ENCODE assay signal across 8 mouse cellular contexts in the genomic region with DNA sequence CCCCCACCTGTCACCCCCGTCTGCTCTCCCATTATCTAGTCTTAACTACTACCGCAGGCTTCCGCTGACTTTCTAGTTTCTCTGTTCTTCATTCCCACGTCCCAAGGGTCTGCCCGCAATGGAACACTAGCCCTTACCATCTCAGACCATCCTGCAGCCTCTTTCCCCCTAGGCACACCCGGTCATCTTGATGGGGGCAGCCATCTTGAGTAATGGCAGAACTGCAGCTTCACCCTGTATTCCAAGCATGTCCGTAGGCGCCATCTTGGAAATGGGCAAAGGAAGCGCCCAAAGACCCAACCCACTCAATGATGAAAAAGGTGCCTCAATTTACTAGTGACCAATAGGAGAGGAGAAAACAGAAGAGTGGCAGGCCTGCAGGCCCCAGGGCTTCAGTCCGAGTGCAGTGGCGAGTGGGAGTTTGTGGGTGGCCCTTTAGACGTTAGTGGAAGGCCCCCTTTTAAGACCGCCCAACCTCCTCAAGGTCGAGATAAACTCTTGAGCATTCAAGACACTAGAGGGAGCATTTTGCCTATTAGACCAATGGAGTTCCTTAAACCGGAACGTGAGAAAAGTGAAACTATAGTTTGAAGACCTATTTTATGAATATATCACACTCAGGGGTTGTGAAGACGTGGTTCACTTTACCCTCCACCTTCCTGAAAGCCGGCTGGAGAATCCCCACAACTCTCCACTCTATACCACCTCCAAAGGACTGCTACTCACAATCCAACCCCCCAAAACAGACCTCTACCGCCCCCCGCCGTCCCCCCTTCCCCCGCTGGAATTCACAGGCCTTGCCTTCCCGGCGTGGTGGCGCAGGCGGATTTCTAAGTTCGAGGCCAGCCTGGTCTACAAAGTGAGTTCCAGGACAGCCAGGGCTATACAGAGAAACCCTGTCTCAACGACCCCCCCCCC. TPM values are rescaled to one million over a fixed set of nuclear protein-coding genes. Genes with fewer than 3 reads are reported as not detected.
DNase-seq lines count a peak whose midpoint lies in the region; ATAC-seq lines count a peak whose summit lies in the region.

Gene Tomm40l (minus strand): TSS at position 277 of the 918 bp plus-strand sequence.

- no peaks in the 10 kb centered on the region for H3K27me3 ChIP-seq in lung, embryonic 16.5 days (ENCODE audit: control insufficient read depth, insufficient read depth, low read depth, low read length)

- peak within 1 kb of the TSS; percentile 77 for H3K4me3 ChIP-seq in lung, embryonic 16.5 days (ENCODE audit: low read length)

- ATAC-seq in hematopoietic stem cell, adult 5-6 weeks (replicated peaks in 1 of 2; ENCODE audit: insufficient read depth in 1 of 2, low FRiP score in 2 of 2, low TSS enrichment in 1 of 2, low read depth in 1 of 2, poor library complexity in 2 of 2, severe bottlenecking in 2 of 2), result peak; percentile 97 to 99
- peak; percentile 99 for ATAC-seq in lung, embryonic 16.5 days (ENCODE audit: low read depth)

- peak within 1 kb of the TSS; percentile 82 for H3K27ac ChIP-seq in lung, embryonic 16.5 days (ENCODE audit: low read length)

- peak within 1 kb of the TSS; percentile 67 for H3K9ac ChIP-seq in lung, embryonic 16.5 days (ENCODE audit: low read length)

- WGBS in lung, embryonic 16.5 days, result under 1% methylated on average over 28 of the region's 28 CpGs

- peaks cover 10% of the 10 kb centered on the region for H3K36me3 ChIP-seq in lung, embryonic 16.5 days (ENCODE audit: control insufficient read depth, insufficient read depth, low read length)

- H3K4me1 ChIP-seq in lung, embryonic 16.5 days (replicated peaks; ENCODE audit: control insufficient read depth, insufficient read depth, low read length), result peaks cover 9% of the 10 kb centered on the region

- peak; percentile 99 for DNase-seq in MEL-GATA-1-ER (ENCODE audit: extremely low read depth, low read depth)
- DNase-seq in cerebellum, adult 8-10 months, result peak; percentile 93
- peak; percentile 98 for DNase-seq in forelimb bud, embryonic 11.5 days (ENCODE audit: low read depth, low spot score)
- DNase-seq in layer of hippocampus, adult 9-10 months (ENCODE audit: low spot score), result peak; percentile 98
- peak; percentile 65 for DNase-seq in ovary, postnatal 10 days (ENCODE audit: low spot score)
- DNase-seq in thymus, postnatal 10 days (ENCODE audit: low spot score in 2 of 2), result peak; percentile 81 to 90

- H3K4me2 ChIP-seq in lung, embryonic 16.5 days (ENCODE audit: low read depth, low read length), result peak within 1 kb of the TSS; percentile 73

- H3K9me3 ChIP-seq in lung, embryonic 16.5 days (ENCODE audit: control insufficient read depth, low read length), result no peaks in the 10 kb centered on the region

RNA-seq across cellular contexts. Expression of gene Tomm40l, which starts in this region (rescaled TPM):
- total RNA-seq in hematopoietic stem cell, adult 5-6 weeks (2017), result 17.5 and 25.0 TPM in 2 replicates
- 32.0 and 33.3 TPM in 2 replicates for polyA plus RNA-seq in lung, embryonic 16.5 days (2015; fragmentation: Nextera tagmentation; extraction: Ambion mirVana)

Comparison
In these comparisons a context has a peak if more than half of its experiments do, and no peak if none do; other contexts are left out.
1. Peak in every context shown above with its lines: DNase-seq, ATAC-seq, H3K4me3 ChIP-seq and H3K27ac ChIP-seq.